Mouse (Mus musculus) forebrain, embryonic 14.5 days (tissue): ENCODE measurements around the gene Cers3. TPM values are rescaled to one million over a fixed set of nuclear protein-coding genes. Genes with fewer than 3 reads are reported as not detected.
A peak's percentile ranks its signal among the peaks of the same experiment; 100 is the strongest.

ENCODE experiments used
- ATAC-seq: fragments of 200-750 bp; cut with Nextera tagmentation; 2 replicates; pipeline ENCODE4 v1.8.0; 2017; ENCODE audit warnings: mild to moderate bottlenecking, moderate library complexity
- DNase-seq: peaks from one replicate; pipeline ENCODE4 v3.0.0-alpha.2; 2015; ENCODE audit warnings: low spot score
- H3K27ac ChIP-seq: fragments of 300-500 bp; sonication (generic); 2 replicates; pipeline ENCODE4 v1.5.1; 2014; ENCODE audit warnings: low read depth, mild to moderate bottlenecking, control low read depth, low read length, moderate library complexity
- H3K27me3 ChIP-seq: fragments of 300-500 bp; sonication (generic); replicated peaks from 2 replicates; pipeline ENCODE4 v1.6.1; 2014; ENCODE audit warnings: low read length, control low read depth, mixed read lengths; ENCODE audit not compliant: control insufficient read depth, insufficient read depth
- H3K36me3 ChIP-seq: fragments of 300-500 bp; sonication (generic); 2 replicates; pipeline ENCODE4 v1.6.1; 2014; ENCODE audit warnings: low read length, control low read depth; ENCODE audit not compliant: control insufficient read depth, insufficient read depth
- H3K4me1 ChIP-seq: fragments of 300-500 bp; sonication (generic); 2 replicates; pipeline ENCODE4 v1.6.1; 2014; ENCODE audit warnings: antibody characterized with exemption, low read length, control low read depth; ENCODE audit not compliant: control insufficient read depth, insufficient read depth
- H3K4me2 ChIP-seq: fragments of 300-500 bp; sonication (generic); 2 replicates; pipeline ENCODE4 v1.6.1; 2014; ENCODE audit warnings: mild to moderate bottlenecking, control low read depth, low read length
- H3K4me3 ChIP-seq: fragments of 300-500 bp; sonication (generic); 2 replicates; pipeline ENCODE4 v1.5.1; 2014; ENCODE audit warnings: low read depth, low read length, control low read depth
- H3K9ac ChIP-seq: fragments of 300-500 bp; sonication (generic); 2 replicates; pipeline ENCODE4 v1.6.1; 2014; ENCODE audit warnings: mild to moderate bottlenecking, low read length, control low read depth, moderate library complexity
- H3K9me3 ChIP-seq: fragments of 300-500 bp; sonication (generic); replicated peaks from 2 replicates; pipeline ENCODE4 v1.6.1; 2016; ENCODE audit warnings: low read length, control low read depth, mixed read lengths; ENCODE audit not compliant: control insufficient read depth
- WGBS: fragments of 180-500 bp; shearing (Covaris S2); extraction: QIAGEN DNeasy Blood & Tissue Kit; methylation state at CpG from one replicate; pipeline ENCODE4 v1.1.7; 2014; 5-methylcytosine and 5-hydroxymethylcytosine counted together
- polyA plus RNA-seq: library from polyadenylated mRNA; unstranded; fragments of >200 nt; fragmentation: Nextera tagmentation; extraction: Ambion mirVana; gene quantifications from 2 replicates; pipeline ENCODE4 v1.2.1, GENCODE M21; 2014

Gene Cers3
- polyA plus RNA-seq: 0.50 and 0.57 TPM in 2 replicates

DNA sequence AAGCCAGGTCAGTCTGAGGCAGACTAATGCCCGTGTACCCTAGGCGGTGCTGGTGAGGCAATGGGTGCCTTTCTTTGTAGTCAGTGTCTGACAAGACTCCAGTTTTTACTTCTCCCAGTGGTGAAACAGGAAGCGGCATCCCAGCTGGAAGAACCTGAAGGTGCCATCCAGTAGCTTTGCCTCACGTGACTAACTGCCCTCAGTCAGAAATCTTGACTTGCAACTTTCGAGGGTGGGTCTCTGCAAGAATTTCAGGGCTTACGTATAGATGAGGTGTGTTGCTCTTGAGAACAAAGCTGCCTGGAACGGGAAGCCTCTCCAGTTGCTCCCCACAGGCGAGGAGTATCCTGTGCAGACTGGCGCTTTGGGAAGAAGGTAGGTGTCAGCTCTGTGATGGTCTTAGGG, at the start of gene Cers3:
Gene Cers3 (plus strand): TSS at position 128 of the 405 bp plus-strand sequence.
- no peak within 1 kb of the TSS for H3K4me2 ChIP-seq
- no peaks in the 10 kb centered on the region for H3K4me1 ChIP-seq
- no peaks in the 10 kb centered on the region for H3K36me3 ChIP-seq
- no peaks in the 10 kb centered on the region for H3K27me3 ChIP-seq
- ATAC-seq: no peak
- no peaks in the 10 kb centered on the region for H3K9me3 ChIP-seq
- no peak within 1 kb of the TSS for H3K27ac ChIP-seq
- 76% methylated on average over 9 of the region's 9 CpGs for WGBS
- H3K9ac ChIP-seq: no peak within 1 kb of the TSS
- H3K4me3 ChIP-seq: no peak within 1 kb of the TSS
- DNase-seq: no peak

DNA sequence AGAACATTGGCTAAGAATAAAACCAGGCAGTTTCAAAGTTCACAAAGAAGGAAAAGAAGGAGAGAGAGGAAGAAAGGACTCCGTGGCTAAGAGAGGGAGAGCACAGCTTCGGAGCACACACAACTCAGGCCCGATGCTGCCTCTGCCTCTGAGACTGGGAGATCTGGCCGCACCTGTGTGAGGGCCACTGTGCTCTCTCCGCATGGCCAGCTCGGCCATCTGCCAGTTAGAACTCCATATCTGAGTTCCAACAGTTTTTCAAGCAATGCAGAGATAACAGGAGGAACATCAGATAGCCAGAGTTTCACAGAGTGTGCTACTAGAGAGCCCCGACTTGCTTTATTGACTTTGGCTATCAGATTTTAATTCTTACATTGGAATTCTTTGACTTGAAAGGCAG, 48.8 kb upstream of the Cers3 start:
- 84% methylated on average over 7 of the region's 7 CpGs for WGBS
- H3K4me3 ChIP-seq: no peak overlapping the region
- H3K9ac ChIP-seq: no peak overlapping the region
- H3K4me2 ChIP-seq: no peak overlapping the region
- ATAC-seq (no peak), DNase-seq (no peak)
- no peaks in the 10 kb centered on the region for H3K9me3 ChIP-seq
- H3K36me3 ChIP-seq: peaks cover 9% of the 10 kb centered on the region; the same call in 1 of the 2 replicates
- H3K27me3 ChIP-seq: no peaks in the 10 kb centered on the region
- H3K4me1 ChIP-seq: peaks cover 3% of the 10 kb centered on the region; the same call in 1 of the 2 replicates
- no peak overlapping the region for H3K27ac ChIP-seq

DNA sequence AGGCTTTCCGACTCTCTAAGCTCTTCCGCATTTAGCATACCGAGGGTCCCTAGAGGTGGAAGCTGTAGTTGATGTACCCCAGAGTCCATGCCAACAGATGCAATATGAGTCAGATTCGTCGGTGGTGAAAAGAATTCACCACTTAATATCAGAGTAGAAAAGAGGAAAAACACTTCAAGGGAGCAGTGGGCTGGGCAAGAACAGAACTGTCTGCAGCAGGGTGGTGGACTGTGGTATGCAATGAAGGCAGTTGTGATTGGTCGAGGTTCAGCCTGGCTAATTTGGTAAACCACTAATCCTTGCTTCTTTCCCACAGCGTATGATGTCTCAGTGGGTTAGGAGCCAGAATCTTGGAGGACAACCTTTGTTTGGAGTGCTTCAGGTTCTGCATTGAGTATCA, 40.6 kb upstream of the Cers3 start:
- Histone ChIP-seq H3K27ac (no peak overlapping the region), H3K9me3 (no peaks in the 10 kb centered on the region), H3K4me2 (no peak overlapping the region), H3K4me1 (no peaks in the 10 kb centered on the region), H3K9ac (no peak overlapping the region), H3K4me3 (no peak overlapping the region), H3K27me3 (no peaks in the 10 kb centered on the region), H3K36me3 (peaks cover 21% of the 10 kb centered on the region; the same call in 1 of the 2 replicates)
- DNase-seq (no peak), ATAC-seq (no peak)
- WGBS: 93% methylated on average over 7 of the region's 7 CpGs

DNA sequence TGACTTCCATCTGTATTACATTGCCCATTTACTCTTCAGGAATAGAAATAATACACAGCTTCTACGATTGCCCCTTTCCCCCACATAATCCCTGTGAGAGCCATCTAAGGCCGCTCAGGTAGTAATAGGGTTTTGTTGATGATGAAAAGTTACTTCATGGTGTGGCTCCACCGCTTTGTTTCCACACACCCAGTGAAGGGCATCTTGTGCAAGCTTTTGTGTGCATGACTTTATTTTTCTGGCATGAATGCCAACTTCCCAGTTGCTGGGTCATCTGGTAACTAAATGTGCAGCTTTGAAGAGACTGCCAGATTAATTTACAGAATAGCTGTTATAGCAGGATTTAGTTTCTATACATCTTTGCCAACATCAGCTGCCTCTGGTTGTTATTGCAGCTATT, 38.7 kb upstream of the Cers3 start:
- H3K36me3 ChIP-seq: peaks cover 29% of the 10 kb centered on the region

DNA sequence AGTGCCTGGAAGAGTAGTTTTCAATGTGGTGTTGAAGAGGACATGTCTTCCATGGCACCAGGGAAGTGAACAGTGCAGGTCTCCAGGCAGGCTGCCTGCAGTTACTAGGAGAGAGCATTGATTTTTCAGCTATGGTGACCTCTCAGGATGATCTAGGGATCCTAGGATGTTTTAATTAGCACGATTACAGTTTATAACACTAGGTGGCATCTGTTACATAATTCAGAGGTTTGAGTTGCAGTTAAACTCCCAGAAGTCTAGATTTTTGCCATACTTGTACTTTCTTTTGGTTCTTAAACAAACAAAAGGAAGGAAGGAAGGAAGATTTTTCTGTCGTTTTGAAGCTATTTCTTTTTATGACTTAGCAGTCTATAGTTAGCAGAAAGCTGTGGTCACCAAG, 32.1 kb upstream of the Cers3 start:
- Histone ChIP-seq H3K36me3 (peaks cover 55% of the 10 kb centered on the region), H3K27ac (no peak overlapping the region), H3K27me3 (no peaks in the 10 kb centered on the region), H3K9ac (no peak overlapping the region), H3K4me2 (no peak overlapping the region), H3K4me1 (no peaks in the 10 kb centered on the region), H3K4me3 (no peak overlapping the region), H3K9me3 (no peaks in the 10 kb centered on the region)
- ATAC-seq (no peak), DNase-seq (peak; percentile 36)
- WGBS: 79% methylated on average over 2 of the region's 2 CpGs

More for the DNA sequence above, 38.7 kb upstream of the Cers3 start:
- H3K27me3 ChIP-seq: no peaks in the 10 kb centered on the region
- no peaks in the 10 kb centered on the region for H3K4me1 ChIP-seq
- no peak for ATAC-seq
- no peak overlapping the region for H3K4me3 ChIP-seq
- DNase-seq: no peak
- no peaks in the 10 kb centered on the region for H3K9me3 ChIP-seq
- no peak overlapping the region for H3K4me2 ChIP-seq
- 88% methylated on average over 3 of the region's 3 CpGs for whole genome bisulfite sequencing
- H3K9ac ChIP-seq: no peak overlapping the region
- H3K27ac ChIP-seq: no peak overlapping the region

DNA sequence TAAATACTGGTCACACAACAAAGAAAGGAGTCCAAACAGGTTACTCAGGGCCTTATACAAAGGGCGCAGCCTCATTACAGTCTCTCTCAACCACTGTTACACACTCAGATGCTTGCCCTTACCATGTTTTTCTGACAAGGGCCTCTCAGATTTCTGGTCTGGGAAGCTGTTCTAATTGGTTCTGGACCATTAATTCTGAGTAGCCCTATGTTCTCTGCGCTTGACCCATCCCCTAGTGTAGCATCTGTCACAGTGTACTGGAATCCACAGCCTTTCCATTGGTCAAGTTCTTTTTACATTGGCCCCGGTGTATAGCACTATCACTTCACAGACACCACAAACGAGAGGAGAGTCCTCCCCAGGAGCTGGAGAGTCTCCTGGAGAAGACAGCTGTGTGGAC, 18.8 kb upstream of the Cers3 start:
- Histone ChIP-seq H3K36me3 (no peaks in the 10 kb centered on the region), H3K9me3 (no peaks in the 10 kb centered on the region; the same call in 1 of the 2 replicates), H3K9ac (no peak overlapping the region), H3K4me2 (no peak overlapping the region), H3K27ac (no peak overlapping the region), H3K4me1 (no peaks in the 10 kb centered on the region), H3K27me3 (no peaks in the 10 kb centered on the region), H3K4me3 (no peak overlapping the region)
- 85% methylated on average over 4 of the region's 4 CpGs for WGBS
- no peak for ATAC-seq
- DNase-seq: no peak

DNA sequence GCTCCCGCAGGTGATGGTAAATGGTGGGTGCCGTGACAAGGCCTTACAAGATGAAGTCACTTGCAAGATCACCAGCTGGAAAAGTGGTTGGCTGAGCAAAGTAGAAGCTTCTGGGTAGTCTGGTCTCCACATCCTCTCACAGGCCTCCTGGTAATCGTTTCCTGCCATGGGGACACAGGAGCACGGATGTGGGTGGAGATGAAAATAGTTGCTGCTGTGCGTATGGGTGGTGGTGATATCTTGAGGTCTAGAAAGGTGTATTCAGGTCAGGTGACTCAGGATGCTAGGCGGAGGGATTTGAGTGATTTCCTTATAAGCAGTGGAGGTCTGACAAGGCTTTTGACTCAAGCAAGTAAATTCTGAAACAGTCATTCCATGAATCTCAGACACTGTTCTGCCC, 18.4 kb upstream of the Cers3 start:
- 97% methylated on average over 6 of the region's 6 CpGs for WGBS
- Histone ChIP-seq H3K27me3 (no peaks in the 10 kb centered on the region), H3K4me1 (no peaks in the 10 kb centered on the region), H3K4me2 (no peak overlapping the region), H3K4me3 (no peak overlapping the region), H3K9ac (no peak overlapping the region), H3K9me3 (no peaks in the 10 kb centered on the region), H3K27ac (no peak overlapping the region), H3K36me3 (no peaks in the 10 kb centered on the region)
- ATAC-seq (no peak), DNase-seq (no peak)

DNA sequence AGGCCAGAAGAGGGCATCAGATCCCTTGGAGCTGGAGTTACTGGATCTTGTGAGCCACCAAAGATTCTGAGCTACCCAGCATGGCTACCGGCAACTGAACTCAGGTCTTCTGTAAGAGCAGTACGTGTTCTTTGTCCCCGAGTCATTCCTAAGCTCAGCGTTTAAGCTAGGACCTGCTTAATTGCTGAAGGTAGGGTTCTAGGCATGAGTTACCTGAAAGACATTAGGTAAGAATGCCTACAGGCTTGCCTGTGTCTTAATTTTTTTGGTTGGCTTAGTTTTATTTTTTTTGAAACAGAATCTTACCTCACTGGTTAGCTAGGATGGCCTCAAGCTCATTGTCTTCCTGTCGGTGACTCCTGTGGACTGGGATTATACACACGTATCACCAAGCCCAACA, 15.2 kb upstream of the Cers3 start:
- Histone ChIP-seq H3K4me2 (no peak overlapping the region), H3K36me3 (no peaks in the 10 kb centered on the region), H3K9ac (no peak overlapping the region), H3K4me1 (no peaks in the 10 kb centered on the region), H3K27ac (no peak overlapping the region), H3K9me3 (no peaks in the 10 kb centered on the region), H3K4me3 (no peak overlapping the region), H3K27me3 (no peaks in the 10 kb centered on the region)
- WGBS: 91% methylated on average over 6 of the region's 6 CpGs
- no peak for DNase-seq
- no peak for ATAC-seq

DNA sequence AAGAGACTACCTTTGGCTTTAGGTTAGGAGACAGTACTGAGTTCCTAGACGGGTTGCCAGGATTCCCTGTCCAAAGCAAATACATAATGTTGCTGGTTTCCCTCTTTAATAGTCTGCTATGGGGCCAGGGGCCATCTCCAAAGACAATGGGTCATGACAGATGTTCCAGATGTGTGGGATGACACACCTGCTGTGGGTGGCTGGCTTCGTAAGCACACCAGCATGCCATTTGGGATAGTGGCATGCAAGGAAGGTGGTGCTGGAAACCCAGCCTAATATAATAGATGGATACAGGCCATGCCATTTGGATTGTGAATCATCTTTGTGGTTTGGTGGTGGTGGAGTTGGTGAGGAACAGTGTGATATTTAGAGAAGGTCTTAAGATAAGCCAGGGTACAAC, 14.1 kb upstream of the Cers3 start:
- no peaks in the 10 kb centered on the region for H3K27me3 ChIP-seq
- no peaks in the 10 kb centered on the region for H3K36me3 ChIP-seq
- 86% methylated on average over 2 of the region's 2 CpGs for whole genome bisulfite sequencing
- no peak overlapping the region for H3K4me3 ChIP-seq
- H3K9ac ChIP-seq: no peak overlapping the region
- no peak overlapping the region for H3K4me2 ChIP-seq
- H3K9me3 ChIP-seq: no peaks in the 10 kb centered on the region
- ATAC-seq (no peak), DNase-seq (no peak)
- H3K4me1 ChIP-seq: no peaks in the 10 kb centered on the region
- H3K27ac ChIP-seq: no peak overlapping the region
